Mouse (Mus musculus) ES-E14 (cell line): ENCODE results near the gene Tnfsf9. TPM values are rescaled to one million over a fixed set of nuclear protein-coding genes. Genes with fewer than 3 reads are reported as not detected.
"Not testable (repeated sequence)": the region's sequence is repeated elsewhere in the genome, so short reads cannot be mapped to it uniquely, and the experiment has no call there.

Source experiments
- DNase-seq: peaks from one replicate; pipeline ENCODE4 v3.0.0-alpha.2; 2013; ENCODE audit warnings: low read depth, low spot score
- H3K27ac ChIP-seq: 2 replicates; pipeline ENCODE4 v1.5.1; 2012; ENCODE audit warnings: low read depth, mild to moderate bottlenecking, low read length, moderate library complexity, mixed read lengths; ENCODE audit not compliant: poor library complexity, insufficient read depth, severe bottlenecking
- H3K36me3 ChIP-seq: 2 replicates; pipeline ENCODE4 v1.6.1; 2012; ENCODE audit warnings: mild to moderate bottlenecking, low read length, moderate library complexity, mixed read lengths; ENCODE audit not compliant: control insufficient read depth, poor library complexity, insufficient read depth, severe bottlenecking
- H3K4me1 ChIP-seq, 2 experiments: fragments of 150-350 bp in 1 of 2; sonication (generic) in 1 of 2; 2 replicates each; pipeline ENCODE4 v1.6.1; 2012; ENCODE audit warnings: low read length in 2 of 2, mild to moderate bottlenecking in 1 of 2, mixed read lengths in 1 of 2; ENCODE audit not compliant: control insufficient read depth in 2 of 2, insufficient read depth in 2 of 2, poor library complexity in 1 of 2
- H3K4me3 ChIP-seq, 2 experiments: fragments of 150-350 bp in 1 of 2; sonication (generic) in 1 of 2; 2 replicates each; pipeline ENCODE4 v1.5.1; 2012; ENCODE audit warnings: low read length in 2 of 2, low read depth in 1 of 2, mild to moderate bottlenecking in 1 of 2, mixed read lengths in 1 of 2; ENCODE audit not compliant: insufficient read depth in 1 of 2, poor library complexity in 1 of 2, severe bottlenecking in 1 of 2
- H3K9ac ChIP-seq: 2 replicates; pipeline ENCODE4 v1.6.1; 2012; ENCODE audit warnings: low read depth, mild to moderate bottlenecking, low read length, mixed read lengths; ENCODE audit not compliant: poor library complexity, insufficient read depth, severe bottlenecking
- H3K9me3 ChIP-seq: fragments of 150-350 bp; sonication (generic); 2 replicates; pipeline ENCODE4 v1.6.1; 2012; ENCODE audit warnings: low read depth, mild to moderate bottlenecking, low read length; ENCODE audit not compliant: control insufficient read depth, insufficient read depth
- CHD2 ChIP-seq: IDR thresholded peaks from 2 replicates; pipeline ENCODE4 v1.6.1; 2014; ENCODE audit warnings: mild to moderate bottlenecking, low read depth, low read length, inconsistent platforms
- HCFC1 ChIP-seq: IDR thresholded peaks from 2 replicates; pipeline ENCODE4 v1.6.1; 2012; ENCODE audit warnings: low read length, inconsistent platforms, borderline replicate concordance; ENCODE audit not compliant: insufficient read depth
- MAFK ChIP-seq: IDR thresholded peaks from 2 replicates; pipeline ENCODE4 v1.6.1; 2014; ENCODE audit warnings: mild to moderate bottlenecking, low read depth, low read length, inconsistent platforms; ENCODE audit not compliant: insufficient read depth
- ZC3H11A ChIP-seq: IDR thresholded peaks from 2 replicates; pipeline ENCODE4 v1.6.1; 2012; ENCODE audit warnings: low read depth, mild to moderate bottlenecking, inconsistent platforms, low read length, borderline replicate concordance
- ZNF384 ChIP-seq: IDR thresholded peaks from 2 replicates; pipeline ENCODE4 v1.6.1; 2012; ENCODE audit warnings: low read depth, low read length, inconsistent platforms
- in situ Hi-C, 2 experiments: fragments of 600-800 bp; cut with MboI; formaldehyde crosslinking; loops; one replicate each; pipeline ENCODE4 v1.15.1; 2025; ENCODE audit warnings: low sequenced_read_pairs in 2 of 2, inconsistent platforms in 1 of 2; ENCODE audit not compliant: unreplicated experiment in 2 of 2
- total RNA-seq: library from RNA; depleted of rRNA; stranded (reverse); fragments of 300-350 nt; gene quantifications from 2 replicates; pipeline ENCODE4 v1.2.3, GENCODE M21; 2012

The Tnfsf9 gene
- total RNA-seq, 1 experiment: 10.6 TPM

DNA sequence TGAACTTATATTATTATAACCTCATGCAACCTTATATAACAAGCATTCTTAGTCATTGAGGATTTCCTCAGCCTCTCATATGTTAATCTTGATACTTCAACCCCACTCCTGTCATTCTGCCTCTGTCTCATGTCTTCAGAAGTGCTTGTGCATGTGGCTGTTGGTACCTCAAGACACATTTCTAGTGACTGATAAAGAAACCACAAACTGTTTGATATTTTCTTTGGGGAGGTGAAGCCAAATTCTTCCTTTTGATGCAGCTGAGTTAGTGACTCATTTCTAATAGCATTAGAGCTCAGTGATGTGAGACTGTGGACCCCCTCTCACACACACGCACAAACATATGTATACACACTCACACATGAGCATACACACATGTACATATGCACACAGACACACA, 26.7 kb downstream of the Tnfsf9 start:
- TF ChIP-seq MAFK (no peak), ZNF384 (no peak), ZC3H11A (no peak), CHD2 (no peak), HCFC1 (no peak)
- H3K27ac ChIP-seq: no peak overlapping the region
- H3K9me3 ChIP-seq: no peaks in the 10 kb centered on the region
- no peaks in the 10 kb centered on the region for H3K36me3 ChIP-seq
- no peak for DNase-seq
- in situ Hi-C loops: no loop called here
- no peak overlapping the region for H3K4me3 ChIP-seq
- 0 out of 4 replicates have a peak, but pooled peaks cover 0 to 2% of the 10 kb centered on the region in 2 experiments for H3K4me1 ChIP-seq
- no peak overlapping the region for H3K9ac ChIP-seq

DNA sequence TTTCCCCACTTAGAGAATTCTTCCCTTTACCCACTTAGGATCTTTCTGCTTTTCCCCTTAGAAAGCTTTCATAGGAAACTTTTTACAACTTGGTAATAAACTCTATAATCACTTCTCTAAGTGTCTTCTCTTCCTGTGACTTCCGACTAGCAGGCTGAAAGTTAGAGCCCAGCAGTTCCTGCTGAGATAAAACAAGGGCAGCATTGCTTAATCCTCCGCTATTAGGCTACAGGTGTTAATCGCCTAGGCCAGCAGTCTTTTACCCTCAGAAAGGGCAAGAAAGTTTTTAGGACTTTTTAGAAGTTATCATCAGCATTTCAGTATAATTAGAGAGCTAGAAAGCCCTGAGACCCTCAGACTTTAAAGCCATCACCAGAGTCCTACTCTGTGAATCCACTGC, 28.9 kb downstream of the Tnfsf9 start:
- H3K9ac ChIP-seq, in situ Hi-C loops, H3K36me3 ChIP-seq: not testable (repeated sequence)

DNA sequence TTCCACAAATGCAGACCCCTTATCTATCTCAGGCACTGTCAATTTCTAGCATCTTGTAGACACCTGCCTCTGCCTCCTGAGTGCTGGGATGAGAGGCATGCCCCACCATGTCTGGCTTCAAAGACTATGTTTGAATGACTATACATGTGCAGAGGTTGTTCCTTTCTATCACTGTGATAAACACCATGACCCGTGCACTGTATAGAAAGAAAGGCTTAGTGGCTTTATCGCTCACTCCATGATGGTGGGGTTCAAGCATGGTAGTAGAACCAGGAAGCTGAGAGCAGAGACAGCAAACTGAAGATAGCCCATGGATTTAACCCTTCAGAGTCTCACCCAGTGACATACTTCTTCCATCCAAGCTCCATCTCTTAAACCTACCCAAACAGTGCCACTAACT, 29.6 kb downstream of the Tnfsf9 start:
- Histone ChIP-seq H3K27ac (no peak overlapping the region), H3K4me3 (no peak overlapping the region), H3K36me3 (no peaks in the 10 kb centered on the region), H3K9me3 (no peaks in the 10 kb centered on the region), H3K4me1 (0 out of 4 replicates have a peak, but pooled peaks cover 0 to 2% of the 10 kb centered on the region in 2 experiments), H3K9ac (no peak overlapping the region)
- in situ Hi-C loops: no loop called here
- no peak for TF ChIP-seq ZC3H11A
- no peak for DNase-seq

More for the DNA sequence above, 28.9 kb downstream of the Tnfsf9 start:
- H3K4me3 ChIP-seq, DNase-seq, H3K9me3 ChIP-seq, H3K27ac ChIP-seq, H3K4me1 ChIP-seq: not testable (repeated sequence)

DNA sequence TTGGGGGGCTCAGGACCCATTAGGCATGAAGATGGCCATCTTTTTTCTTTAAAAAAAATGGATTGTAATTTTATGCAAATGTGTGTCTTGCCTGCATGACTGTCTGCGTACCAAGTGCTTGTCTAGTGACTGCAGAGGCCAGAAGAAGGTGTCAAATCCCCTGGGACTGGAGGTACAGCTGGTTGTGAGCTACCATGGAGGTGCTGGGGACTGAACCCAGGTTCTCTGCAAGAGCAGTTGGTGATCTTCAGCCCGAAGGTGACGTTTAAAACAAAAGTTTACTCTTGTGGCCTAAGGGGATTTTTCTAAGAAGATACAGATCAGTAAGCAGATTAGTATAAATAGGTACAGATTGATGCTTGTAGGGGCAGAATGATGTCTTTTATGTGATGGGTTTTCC, 30.5 kb downstream of the Tnfsf9 start:
- no peaks in the 10 kb centered on the region for H3K36me3 ChIP-seq
- H3K4me3 ChIP-seq: no peak overlapping the region
- TF ChIP-seq ZNF384: no peak
- no peak for TF ChIP-seq ZC3H11A
- no peak for TF ChIP-seq HCFC1
- no peak for TF ChIP-seq MAFK
- TF ChIP-seq CHD2: no peak
- no peak overlapping the region for H3K27ac ChIP-seq
- in situ Hi-C loops: no loop called here
- H3K9me3 ChIP-seq: no peaks in the 10 kb centered on the region
- H3K4me1 ChIP-seq: 0 out of 4 replicates have a peak, but pooled peaks cover 0 to 2% of the 10 kb centered on the region in 2 experiments
- no peak overlapping the region for H3K9ac ChIP-seq
- no peak for DNase-seq

DNA sequence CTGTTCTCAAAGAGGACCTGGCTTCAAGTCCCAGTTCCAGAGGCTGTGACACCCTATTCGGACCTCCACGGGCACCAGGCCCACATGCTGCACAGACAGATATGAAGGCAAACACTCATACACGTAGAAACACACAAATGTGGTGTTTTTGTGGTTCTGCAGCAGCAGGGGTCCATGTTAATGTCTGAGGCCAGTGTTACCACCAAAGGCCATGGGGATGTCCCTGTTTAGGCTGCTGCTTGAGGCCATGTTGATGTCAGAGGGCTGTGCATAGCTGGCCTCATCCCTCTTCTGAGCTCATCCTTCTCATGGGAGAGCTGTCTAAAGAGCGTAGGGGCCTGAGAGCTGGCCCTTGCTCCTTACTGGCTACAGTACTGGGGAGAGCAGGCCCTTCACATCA, 33.6 kb downstream of the Tnfsf9 start:
- no peaks in the 10 kb centered on the region for H3K36me3 ChIP-seq
- TF ChIP-seq CHD2 (no peak), MAFK (no peak), ZC3H11A (no peak), HCFC1 (no peak), ZNF384 (no peak)
- 0 out of 4 replicates have a peak, but pooled peaks cover 0 to 2% of the 10 kb centered on the region in 2 experiments for H3K4me1 ChIP-seq
- no peak overlapping the region for H3K4me3 ChIP-seq
- no peak overlapping the region for H3K27ac ChIP-seq
- no peak for DNase-seq
- H3K9ac ChIP-seq: no peak overlapping the region
- H3K9me3 ChIP-seq: no peaks in the 10 kb centered on the region
- in situ Hi-C loops: no loop called here
